Mouse (Mus musculus): ENCODE data around the gene Arih2.
A peak's percentile ranks its signal among the peaks of the same experiment; 100 is the strongest.

Gene Arih2

DNA sequence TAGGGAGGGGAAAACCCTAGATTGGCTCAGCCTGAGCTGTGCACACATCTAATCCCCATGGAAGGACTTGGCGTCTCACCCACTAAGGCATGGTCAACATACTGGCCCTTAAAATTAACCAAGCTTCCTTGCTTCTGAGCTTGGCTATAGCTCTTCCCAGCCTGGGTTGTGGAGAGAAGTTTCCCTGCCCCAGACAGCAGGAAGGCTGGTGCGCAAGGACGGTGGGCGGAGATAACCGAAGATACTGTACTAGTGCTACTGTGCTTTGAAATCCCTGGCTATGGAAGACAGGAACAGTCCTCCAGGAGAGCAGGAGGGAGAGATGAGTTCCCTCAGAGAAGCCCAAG is 69.9 kb downstream of the Arih2 start:
- DNase-seq (ENCODE audit: low spot score): no peak

DNA sequence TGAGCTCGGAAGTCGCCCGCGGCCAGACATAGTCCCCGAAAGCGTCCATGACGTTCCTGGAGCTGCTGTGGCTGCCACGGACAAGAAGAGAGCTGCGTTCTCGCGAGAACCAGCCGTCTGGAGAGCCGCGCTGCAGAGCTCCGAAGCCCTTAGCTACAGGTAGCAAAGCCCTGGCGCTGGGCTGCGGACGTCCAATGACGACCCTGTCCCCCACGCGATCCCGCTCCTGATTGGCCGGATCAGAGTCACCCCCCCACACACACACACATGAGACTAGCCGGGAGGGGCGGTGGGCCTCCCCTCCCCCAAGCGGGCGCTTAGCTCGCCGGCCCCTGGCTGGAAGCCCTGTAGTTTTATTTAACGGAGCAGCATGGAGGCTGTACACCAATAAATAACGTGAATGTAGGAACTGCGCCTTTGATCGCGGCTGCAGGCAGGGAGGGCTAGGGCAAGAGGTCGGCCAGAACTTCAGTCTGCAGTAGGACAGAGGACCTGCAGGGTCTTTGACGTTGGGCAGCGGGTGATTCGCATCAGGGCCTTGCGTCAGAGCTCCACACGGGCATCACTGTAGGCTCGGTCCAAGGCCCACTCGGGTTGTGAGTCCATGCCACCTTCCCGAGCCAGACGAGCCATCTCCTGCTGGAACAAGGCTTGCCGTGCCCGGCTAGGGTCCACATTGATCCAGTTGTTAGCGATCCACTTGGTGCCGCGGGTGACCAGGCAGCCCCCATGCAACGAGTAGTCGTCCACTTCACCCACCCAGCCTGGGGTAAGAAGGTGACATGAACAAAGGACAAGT is 70.4 kb downstream of the Arih2 start, which contains the start of gene Wdr6:
Wdr6 (minus strand) TSS at position 195 of the 799 bp plus-strand sequence.
- DNase-seq (ENCODE audit: low spot score): peak; percentile 96

DNA sequence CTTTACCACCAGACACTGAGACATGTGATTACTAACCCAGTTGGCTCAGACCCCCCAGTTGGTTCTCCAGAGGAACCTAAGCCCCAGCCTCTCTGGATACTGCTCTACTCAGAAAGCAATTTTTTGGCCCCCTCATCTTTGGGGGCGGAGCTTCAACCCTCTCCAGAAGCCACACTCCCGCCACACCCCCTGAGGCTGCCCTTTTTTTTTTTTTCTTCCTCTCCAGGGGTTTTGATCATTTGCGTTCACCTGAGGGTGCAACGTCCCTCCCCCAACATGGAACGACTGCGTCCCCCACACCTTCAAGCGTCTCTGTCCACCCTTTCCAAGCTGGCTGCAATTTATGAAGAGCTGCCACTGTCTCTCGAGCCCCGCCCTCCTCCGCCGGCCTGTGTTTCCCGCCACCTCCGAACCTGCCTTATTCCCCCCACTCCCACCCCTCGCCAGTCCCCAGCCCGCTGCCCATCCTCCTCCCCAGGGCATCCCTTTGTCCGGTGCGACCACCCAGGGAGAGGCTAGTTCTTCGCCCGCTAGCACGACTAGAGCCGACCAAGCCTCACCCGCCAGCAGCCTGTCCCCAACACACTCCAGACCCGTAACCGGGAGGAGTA is 71.1 kb downstream of the Arih2 start:
- peak; percentile 62 for DNase-seq (ENCODE audit: low spot score)

DNA sequence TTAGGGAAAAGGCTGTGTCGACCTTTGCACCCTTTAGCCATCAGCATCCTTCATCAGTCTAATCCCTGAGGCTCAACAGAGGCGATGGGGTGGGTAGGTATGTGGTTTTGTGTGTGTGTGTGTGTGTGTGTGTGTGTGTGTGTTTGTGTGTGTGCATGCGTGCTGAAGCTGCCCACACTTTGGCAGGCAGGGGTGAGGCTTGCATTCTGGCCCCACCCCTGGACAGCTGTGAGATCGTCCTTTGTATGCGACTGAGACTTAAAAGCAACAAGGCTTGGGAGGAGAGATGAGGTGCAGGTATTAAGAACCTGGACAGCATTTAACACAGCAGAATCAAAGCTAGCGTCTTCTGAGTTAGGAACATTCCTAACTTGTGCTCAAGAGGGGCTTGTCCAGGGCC is 72.2 kb downstream of the Arih2 start:
- DNase-seq (ENCODE audit: low spot score): no peak

DNA sequence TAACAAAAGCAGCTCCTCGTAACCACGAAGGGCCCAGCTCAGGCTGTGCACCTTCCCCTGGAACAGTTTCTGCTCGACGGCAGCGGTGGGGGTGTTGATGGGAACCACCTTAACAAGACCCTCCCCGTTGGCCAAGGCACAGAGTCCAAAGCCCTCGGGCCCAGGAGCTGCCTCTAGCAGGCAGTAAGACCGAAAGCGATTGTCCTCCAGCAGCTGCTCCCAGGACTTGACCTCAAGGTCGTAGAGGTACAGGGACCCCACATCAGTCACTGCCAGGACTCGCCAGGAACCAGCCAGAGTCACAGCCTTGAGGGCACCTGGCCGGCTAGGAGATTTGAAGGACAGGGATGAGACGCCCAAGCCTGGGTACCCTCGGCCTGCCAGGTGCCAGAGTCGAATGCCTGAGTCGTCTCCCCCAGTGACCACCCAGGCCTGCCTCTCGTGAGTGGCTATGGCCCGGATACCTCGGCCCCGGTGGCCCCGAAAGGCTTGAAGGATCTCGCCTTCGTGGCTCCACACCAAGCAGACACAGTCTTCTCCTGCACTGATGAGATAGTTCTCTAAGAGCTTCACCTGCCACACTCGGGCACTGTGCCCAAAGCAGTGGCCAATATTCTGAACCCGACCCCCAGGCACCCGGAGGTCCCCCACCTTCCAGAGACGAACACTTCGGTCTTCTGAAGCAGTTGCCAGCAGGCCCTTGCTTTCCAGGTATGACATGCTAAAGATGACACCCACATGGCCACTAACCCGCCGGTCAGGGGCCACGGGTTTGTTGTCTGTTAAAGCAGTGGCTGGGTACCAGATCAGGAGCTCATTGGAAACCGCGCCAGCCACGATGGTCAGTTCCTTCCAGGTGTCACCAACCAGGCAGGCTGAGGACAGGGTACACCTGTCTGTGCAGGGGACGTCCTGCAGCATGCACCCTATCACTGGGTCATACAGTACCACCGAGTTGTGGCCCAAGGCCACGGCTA is 73.6 kb downstream of the Arih2 start:
- no peak for DNase-seq (ENCODE audit: low spot score)

DNA sequence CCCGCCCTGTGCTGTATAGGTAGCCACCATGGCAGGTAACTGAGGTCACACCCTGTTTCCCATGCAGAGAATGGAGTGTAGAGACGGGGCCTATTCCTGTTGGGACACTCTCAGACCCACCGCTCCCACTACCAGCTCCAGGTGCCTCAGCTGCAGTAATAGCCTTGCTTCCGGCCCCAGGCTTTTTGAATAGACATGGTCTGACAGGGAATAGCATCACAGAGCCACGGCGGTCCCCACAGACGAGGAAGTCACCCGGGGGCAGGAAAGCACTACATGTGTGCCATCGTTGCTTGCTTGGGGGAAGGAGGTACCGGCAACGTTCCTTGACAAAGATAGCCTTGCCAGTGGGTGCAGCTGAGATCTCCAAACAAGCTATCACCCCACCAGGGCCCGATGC is 74.3 kb downstream of the Arih2 start:
- DNase-seq (ENCODE audit: low spot score): no peak

DNA sequence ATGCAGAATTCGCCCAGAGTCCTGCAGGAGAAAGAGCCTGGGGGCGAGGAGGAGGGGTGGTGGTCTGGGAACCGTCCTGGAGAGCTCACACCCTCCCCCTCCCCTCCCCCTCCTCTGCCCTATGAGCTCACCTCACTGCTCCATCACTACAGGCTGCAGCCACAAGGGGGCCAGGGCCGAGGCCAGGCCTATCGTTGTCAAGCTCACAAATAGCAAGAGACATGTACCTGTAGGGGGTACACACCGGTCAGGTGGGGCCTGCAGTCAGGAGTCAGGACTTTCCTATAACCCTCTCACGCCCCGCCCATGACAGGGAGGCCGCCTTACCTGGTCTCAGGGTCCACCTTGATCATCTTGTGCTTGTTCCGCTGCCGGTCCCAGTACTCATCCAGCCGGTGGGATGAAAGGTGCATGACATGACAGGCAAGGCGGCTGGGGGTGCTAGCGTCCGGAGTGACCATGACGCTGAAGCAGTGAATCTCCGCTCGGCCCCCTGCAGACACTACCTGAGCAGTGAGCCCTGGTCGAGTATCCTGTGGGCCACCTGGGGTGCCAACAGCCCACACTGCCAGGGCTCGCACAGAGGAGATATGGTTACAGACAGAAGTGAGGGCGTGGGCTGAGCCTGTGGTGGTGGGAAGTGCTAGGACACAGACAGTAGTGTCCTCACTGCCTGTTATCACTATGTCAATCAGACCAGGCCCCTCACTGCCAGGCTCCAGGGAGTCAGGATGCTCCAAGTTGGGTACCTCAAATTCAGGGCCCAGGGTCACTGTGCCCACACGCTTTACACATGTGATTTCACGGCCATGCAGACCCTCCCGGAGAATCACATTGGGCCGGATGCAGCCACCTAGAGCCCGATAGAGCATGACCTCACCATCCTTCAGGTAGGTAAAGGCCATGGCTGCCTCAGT is 75.2 kb downstream of the Arih2 start:
- DNase-seq (ENCODE audit: low spot score): peak; percentile 72

DNA sequence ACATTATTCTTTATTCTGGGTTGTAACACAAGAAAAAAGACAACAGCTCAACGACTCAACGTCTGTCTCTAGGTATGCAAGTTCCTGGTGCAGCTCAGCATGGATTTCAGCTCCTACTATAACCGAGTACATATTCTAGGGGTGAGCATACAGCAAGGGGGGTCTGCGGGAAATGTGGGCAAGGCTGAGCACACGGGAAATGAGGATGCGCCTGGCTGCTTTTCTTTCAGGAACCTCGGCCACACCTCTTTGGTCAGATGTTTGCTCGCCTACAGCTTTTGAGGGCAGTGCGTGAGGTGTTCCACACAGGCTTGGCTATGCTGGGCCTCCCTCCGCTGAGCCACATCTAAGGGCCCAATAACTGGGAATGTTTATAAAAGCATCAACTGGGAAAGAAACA is 76.9 kb downstream of the Arih2 start:
- no peak for DNase-seq (ENCODE audit: low spot score)

DNA sequence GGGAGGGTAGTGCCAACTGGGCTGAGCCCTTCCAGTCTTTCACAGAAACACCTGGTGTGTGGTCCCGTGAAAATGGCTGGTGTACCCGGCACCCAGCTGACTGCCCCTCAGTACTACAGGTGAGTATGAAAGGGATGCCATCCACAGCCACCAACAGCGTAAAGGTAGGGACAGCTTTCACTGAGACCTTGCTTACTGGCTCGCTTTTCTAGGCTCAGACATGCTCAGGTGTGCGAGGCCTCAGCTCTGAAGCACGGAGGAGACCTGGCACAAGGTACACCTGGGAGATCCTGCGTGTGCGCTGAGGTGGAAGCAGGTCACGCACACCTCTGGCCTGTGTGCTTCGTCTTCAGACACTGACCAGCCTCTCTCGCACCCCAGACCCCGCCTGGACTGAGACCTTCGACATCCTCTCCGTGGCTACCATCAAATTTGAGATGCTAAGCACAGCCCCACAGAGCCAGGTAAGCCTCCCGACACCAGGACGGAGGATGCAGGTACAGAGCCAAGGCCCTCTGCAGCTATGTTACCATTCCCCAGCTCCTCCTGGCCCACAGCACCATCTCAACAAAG is 77.7 kb downstream of the Arih2 start:
- DNase-seq (ENCODE audit: low spot score): no peak

DNA sequence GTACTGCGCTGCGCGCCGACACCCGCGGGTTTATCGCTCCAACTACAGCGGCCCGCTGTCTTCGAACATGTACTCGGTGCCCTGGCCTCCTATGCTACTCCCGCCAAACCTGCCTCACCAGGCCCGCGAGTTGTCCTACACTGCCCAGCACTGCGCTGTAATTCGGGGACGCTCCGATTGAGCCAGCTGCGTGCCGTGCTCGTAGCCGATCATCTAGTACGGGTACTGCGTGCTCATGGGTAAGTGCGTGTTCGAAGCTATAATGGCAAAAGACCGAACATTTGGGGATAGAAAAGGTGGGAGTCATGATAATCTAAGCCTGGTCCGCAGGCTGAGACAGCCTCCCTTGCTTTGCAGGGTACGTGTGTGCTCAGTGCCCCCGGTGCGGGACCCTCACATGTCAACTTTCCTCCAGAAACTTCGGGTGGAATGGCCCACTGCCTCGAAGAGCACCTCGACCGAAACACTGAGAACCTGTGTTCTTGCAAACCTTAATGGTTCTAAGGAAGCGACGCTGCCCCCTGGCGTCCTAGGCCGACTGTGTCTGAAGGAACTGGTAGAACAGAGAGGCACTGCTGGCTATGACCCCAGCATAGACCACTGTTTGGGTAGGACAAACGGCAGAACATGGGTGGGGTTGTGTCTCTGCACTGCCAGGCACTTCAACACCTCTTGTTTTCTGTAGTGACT is 78.8 kb downstream of the Arih2 start:
- DNase-seq (ENCODE audit: low spot score): peak; percentile 87

DNA sequence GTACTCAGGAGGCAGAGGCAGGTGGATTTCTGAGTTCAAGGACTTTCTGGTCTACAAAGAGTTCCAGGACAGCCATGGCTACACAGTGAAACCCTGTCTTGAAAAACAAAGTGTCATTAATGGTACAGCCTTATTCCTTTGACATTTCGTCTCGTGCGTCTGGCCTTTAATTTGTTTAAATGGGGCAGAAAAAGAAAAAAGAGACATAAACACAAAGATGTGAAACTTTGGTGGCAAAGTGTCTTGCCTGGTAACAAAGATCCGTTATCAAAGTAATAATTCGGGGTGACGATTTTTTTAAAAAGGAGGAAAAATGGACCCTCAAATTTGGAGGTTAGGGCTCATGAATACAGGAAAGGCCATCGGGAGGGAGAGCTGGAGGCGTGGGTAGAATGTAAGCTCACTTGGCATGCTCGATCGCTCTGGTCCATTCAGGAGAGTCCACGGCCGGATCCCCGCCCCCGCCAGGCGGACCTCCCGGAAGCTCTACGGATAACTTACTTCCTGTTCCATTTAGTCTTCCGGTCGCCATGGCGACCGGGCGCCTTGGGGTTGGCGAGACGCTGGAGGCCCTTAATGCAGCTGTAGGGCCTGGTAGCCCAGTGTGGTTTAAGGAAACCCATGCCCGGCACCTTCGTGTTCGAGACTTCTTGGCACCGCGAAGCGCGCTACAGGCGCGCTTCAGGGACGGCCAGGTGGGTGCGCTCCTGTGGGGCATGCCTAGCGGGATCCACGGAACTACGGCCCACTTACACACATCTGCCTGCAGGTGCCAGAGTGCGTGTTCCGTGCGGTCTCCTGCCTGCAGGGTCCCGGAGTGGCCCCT is 79.6 kb downstream of the Arih2 start, which contains the start of gene Dalrd3:
Dalrd3 (plus strand) TSS at position 506 of the 826 bp plus-strand sequence.
- peak; percentile 92 for DNase-seq (ENCODE audit: low spot score)

DNA sequence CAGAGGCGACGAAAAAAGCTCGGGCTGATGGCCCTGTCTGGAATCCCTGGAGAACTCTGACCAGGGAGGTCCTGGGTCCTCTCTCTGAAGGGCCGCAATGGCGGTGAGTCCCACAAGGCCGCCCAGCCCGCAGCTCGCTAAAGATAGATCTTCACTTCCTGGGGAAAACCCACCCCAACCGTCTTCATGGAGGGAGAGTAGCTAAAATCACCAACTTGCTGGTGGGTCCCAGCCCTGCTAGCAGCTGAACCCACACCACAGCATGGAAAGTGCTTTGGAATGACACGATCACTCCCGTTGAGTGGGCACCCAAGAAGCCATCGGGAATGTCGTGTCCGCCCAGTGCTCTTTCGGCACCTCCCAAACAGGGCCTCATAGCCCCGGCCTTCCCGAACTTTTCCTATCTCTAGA is 80.7 kb downstream of the Arih2 start:
- DNase-seq (ENCODE audit: low spot score): no peak

DNA sequence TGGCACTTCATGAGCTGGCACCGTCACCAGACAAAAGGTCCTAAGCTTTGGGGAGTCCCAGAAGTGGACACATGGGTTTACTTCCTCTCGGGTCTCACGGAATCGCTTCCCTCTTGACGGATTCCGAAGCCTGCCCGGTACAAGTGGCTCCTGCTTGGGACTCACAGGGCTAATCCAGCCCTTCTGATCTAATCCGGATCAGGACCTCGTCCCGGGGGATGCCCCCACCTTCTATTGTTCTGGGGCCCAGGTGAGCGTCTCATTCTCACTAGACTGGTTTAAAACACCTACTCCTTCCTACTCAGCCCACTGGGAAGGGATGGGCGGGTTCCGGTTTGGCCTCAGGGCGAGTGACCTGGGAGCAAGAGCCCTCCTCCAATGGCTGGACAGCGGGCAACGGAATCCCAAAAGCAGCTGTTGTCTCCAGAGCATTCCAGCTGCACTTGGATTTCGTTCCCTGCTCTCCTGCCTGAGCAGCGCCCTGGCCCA is 81.2 kb downstream of the Arih2 start:
- DNase-seq (ENCODE audit: low spot score): peak; percentile 43

DNA sequence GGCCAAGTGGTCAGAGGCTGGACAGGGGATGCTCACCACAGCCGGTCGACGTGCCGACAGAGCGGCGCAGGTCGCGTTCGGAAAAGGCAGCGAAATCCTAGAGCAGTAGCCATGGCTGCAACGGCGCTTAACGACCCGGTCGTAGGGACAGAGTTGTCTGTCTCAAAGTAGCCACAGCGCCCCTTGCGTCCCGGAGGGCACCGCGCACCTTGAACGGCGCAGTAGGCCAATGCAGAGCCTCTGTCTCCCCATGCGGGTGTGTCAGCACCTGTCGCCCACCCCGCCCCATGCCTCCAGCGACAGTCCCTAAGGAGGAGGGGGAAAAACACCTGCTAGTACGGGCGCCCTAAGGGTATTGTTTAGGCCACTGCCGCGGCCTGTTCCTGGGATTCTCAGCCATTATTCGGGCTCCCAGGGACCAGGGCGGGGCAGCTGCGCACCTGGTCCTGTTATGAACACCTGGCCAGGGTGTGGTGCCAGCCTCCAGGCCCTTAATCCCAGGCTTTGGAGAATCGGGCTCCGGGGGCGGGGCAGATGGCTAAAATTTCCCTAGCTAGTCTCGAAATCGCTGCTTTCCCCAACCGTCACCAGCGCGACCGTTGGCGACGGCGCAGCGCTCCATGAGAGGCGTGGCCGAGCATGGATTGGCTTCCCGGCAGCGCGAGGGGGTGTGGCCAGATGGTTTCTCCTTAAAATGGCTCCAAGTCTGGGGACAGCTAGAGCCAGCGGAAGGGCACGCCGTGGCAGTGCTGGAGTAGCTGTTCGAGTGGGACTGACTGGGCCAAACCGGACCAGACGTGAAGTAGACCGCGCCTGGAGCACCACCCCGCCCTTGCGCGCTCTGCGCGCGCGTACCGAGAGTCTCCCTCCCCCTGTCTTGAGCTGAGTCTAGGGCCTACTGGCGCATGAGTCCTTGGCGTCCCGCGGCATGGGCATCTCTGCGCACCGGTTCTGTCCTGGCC is 82.1 kb downstream of the Arih2 start, which contains the start of gene Ndufaf3:
Ndufaf3 (minus strand) TSS at position 620 of the 962 bp plus-strand sequence.
- DNase-seq (ENCODE audit: low spot score): peak; percentile 94

DNA sequence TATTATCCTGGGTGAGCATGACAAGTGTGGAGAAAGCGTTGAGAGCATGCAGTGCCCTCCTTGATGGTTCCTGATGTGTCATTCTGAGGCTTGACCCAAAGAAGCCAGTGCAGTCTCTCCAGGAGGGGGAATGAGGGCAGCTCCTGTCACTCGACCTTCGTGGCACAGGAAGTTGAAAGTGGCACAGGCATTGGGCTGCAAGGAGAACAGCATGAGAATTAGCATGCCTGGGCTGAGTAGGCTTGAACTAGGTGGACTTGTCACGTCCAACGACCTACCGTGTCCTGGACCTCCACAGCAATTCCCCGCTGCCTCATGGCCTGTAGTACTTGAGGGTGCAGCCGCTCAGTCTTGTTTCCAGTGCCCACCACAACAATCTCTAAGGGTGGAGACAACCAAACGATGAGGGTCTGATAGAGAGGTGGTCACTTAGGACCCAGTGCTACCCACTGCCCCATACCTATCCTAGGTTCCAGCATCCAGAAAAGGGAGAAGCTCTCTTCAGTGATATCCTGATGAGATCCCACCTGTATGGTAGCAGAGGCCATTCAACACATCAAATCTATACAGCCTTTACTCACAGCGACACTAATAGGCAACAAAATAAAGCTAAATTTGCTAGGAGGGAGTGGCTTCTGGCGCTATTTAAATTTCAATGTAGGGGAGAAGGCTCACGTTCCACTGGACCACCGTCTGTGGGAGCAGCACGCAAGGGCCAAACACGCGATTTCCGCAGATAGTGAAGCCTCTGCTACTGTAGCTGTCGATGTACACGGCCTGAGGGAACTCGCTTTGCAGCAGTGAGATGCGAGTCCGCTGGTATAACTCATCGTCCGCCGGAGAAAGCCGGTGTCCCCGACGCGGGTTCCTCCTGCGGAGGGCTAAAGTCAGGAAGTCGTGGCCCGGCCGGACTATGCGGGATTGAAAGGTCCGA is 83.0 kb downstream of the Arih2 start:
- no peak for DNase-seq (ENCODE audit: low spot score)

DNA sequence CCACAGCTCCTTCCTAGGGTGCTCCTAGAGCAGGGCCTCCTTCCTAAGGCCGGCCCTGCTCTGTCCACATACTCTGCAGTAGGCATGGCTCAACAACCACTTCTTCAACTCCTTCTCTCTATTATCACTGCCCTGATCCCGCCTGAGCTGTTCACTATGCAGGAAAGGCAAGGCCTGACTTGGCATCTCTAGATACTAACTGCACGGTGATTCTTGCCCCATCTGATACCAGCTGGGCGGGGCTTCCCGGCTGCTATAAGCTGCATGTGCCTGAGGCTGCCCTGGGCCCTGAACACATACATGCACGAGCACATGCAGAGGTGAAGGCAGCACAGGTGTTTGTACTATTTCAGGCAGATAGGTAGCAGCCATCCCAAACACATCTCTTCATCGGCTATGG is 85.1 kb downstream of the Arih2 start:
- no peak for DNase-seq (ENCODE audit: low spot score)

DNA sequence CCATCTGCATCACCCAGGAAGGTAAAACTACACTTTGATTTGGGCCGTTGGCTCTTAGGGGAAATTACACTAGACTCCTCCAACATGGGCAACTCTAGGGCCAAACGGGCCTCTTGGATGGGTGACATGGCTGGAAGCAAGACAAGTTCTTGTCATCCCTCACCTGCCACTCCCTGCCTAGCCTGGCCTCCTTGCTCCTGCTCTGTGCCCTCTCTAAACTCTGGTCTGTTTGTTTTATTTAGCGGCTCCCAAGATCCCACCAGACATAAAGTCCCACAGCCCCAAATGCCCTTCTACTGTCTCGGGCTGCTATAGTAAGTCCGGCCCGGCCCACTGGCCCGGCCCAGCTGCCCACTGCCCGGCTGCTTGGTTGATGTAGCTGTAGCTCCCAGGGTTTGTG is 85.5 kb downstream of the Arih2 start:
- no peak for DNase-seq (ENCODE audit: low spot score)
